Mouse (Mus musculus): ENCODE data around the gene Fam234b. TPM values are rescaled to one million over a fixed set of nuclear protein-coding genes. Genes with fewer than 3 reads are reported as not detected.

The Fam234b gene
- polyA plus RNA-seq, 1 experiment from 2014 or later = 31.7 TPM

DNA sequence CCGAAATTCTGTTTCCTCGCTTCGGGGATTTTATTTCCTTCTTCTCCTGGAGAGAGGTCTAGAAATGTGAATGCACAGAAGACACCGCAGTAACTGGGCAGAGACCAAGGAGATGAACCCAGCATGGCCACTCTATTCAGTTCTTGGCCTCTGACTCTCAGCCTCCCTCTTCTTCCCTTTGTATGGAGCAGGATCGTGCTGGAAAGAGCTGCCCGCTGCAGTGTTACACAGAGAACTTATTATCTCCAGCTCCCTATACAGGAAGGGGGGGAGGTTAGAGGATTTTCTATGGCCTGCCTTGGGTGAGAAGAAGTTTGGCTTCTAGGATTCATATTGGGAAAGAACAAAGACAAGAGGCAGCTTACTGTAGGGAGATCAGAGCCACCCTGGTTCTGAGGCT is 7.7 kb upstream of the Fam234b start:
- Histone ChIP-seq H3K4me1 (ENCODE audit: control insufficient read depth, low read depth, low read length) (peaks cover 16% of the 10 kb centered on the region), H3K27me3 (ENCODE audit: control insufficient read depth, insufficient read depth, low read depth, low read length) (no peaks in the 10 kb centered on the region), H3K9ac (ENCODE audit: low read depth, low read length) (no peak overlapping the region), H3K9me3 (replicated peaks; ENCODE audit: control insufficient read depth, low read length) (no peaks in the 10 kb centered on the region), H3K4me3 (ENCODE audit: low read depth, low read length) (no peak overlapping the region), H3K4me2 (ENCODE audit: low read depth, low read length) (no peak overlapping the region), H3K36me3 (ENCODE audit: control insufficient read depth, insufficient read depth) (peaks cover 17% of the 10 kb centered on the region; the same call in 1 of the 2 replicates), H3K27ac (ENCODE audit: low read length) (no peak overlapping the region)
- 74% methylated on average over 6 of the region's 6 CpGs for WGBS (ENCODE audit: insufficient replicate concordance)
- ATAC-seq (ENCODE audit: low read depth) = no peak

DNA sequence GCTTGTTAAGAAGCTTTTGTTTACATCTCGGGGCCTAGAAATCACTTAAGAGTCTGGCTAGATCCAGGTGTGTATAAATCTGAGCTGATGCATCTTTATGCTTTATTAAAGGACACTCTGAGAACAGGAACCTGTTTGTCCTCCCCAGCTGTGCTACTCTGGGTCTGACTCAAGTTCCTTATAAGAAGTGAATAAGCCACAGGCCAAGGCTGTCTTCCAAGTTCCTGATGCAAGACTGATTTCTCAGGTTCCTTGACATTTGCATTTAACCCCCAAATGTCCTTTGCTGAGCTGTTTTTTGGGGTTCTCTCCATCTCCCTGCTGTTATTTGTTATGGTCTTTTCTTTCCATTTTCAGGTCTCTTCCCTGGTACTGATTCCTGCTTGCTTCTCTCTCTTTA is 5.9 kb upstream of the Fam234b start:
- Histone ChIP-seq H3K4me3 (ENCODE audit: low read depth, low read length) (no peak overlapping the region), H3K27me3 (ENCODE audit: control insufficient read depth, insufficient read depth, low read depth, low read length) (no peaks in the 10 kb centered on the region), H3K4me2 (ENCODE audit: low read depth, low read length) (no peak overlapping the region), H3K36me3 (ENCODE audit: control insufficient read depth, insufficient read depth) (peaks cover 17% of the 10 kb centered on the region; the same call in 1 of the 2 replicates), H3K9ac (ENCODE audit: low read depth, low read length) (no peak overlapping the region), H3K27ac (ENCODE audit: low read length) (no peak overlapping the region), H3K9me3 (replicated peaks; ENCODE audit: control insufficient read depth, low read length) (no peaks in the 10 kb centered on the region), H3K4me1 (ENCODE audit: control insufficient read depth, low read depth, low read length) (peaks cover 24% of the 10 kb centered on the region)
- no peak for ATAC-seq (ENCODE audit: low read depth)
- 90% methylated on average over 1 of the region's 1 CpGs for WGBS (ENCODE audit: insufficient replicate concordance)

DNA sequence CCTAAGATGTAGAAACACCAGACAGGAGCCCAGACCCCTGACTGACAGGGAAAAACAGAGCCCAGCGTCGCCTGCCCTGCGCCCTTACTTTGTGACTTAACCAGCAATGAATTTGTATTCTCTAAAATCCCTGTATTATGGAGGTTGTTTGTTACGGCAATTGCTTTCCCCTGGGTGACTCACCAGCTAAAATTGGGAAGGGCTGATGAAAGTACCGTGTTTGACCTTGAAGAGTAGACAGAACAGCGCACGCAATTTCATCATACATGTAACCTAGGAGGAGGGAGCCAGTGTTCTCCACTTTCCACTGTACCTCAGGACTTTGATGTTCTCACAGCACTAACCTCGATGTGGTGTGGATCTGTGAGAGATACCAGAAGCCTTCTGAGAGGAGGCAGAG is 4.8 kb upstream of the Fam234b start:
- Histone ChIP-seq H3K9me3 (replicated peaks; ENCODE audit: control insufficient read depth, low read length) (no peaks in the 10 kb centered on the region), H3K4me2 (ENCODE audit: low read depth, low read length) (no peak overlapping the region), H3K9ac (ENCODE audit: low read depth, low read length) (no peak overlapping the region), H3K27ac (ENCODE audit: low read length) (no peak overlapping the region), H3K27me3 (ENCODE audit: control insufficient read depth, insufficient read depth, low read depth, low read length) (no peaks in the 10 kb centered on the region), H3K36me3 (ENCODE audit: control insufficient read depth, insufficient read depth) (peaks cover 17% of the 10 kb centered on the region; the same call in 1 of the 2 replicates), H3K4me1 (ENCODE audit: control insufficient read depth, low read depth, low read length) (peaks cover 24% of the 10 kb centered on the region), H3K4me3 (ENCODE audit: low read depth, low read length) (no peak overlapping the region)
- 85% methylated on average over 8 of the region's 8 CpGs for WGBS (ENCODE audit: insufficient replicate concordance)
- no peak for ATAC-seq (ENCODE audit: low read depth)

DNA sequence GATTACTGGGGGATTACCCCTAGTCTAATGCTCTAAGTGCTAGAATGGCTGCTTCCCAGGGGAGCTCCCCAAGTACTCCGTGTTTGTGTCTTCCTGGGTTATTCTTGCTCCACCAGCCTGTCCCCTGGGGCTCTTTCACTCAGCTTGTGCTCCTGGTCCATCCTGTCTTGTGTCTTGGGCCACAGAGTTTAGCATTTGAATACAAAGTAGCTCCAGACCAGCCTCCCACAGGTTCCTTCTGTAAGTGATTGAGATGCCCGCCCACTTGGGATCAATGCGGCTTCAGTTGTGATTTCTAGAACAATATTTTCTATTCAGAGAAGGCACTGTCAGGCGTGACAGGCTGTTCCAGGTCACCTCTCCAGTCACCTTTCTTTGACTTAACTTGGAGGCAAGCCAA is 4.0 kb upstream of the Fam234b start:
- H3K9ac ChIP-seq (ENCODE audit: low read depth, low read length) = no peak overlapping the region
- WGBS (ENCODE audit: insufficient replicate concordance) = 69% methylated on average over 4 of the region's 4 CpGs
- H3K27ac ChIP-seq (ENCODE audit: low read length) = no peak overlapping the region
- H3K4me2 ChIP-seq (ENCODE audit: low read depth, low read length) = no peak overlapping the region
- ATAC-seq (ENCODE audit: low read depth) = no peak
- H3K36me3 ChIP-seq (ENCODE audit: control insufficient read depth, insufficient read depth) = peaks cover 17% of the 10 kb centered on the region; the same call in 1 of the 2 replicates
- H3K9me3 ChIP-seq (replicated peaks; ENCODE audit: control insufficient read depth, low read length) = no peaks in the 10 kb centered on the region
- no peak overlapping the region for H3K4me3 ChIP-seq (ENCODE audit: low read depth, low read length)
- H3K4me1 ChIP-seq (ENCODE audit: control insufficient read depth, low read depth, low read length) = peaks cover 24% of the 10 kb centered on the region
- H3K27me3 ChIP-seq (ENCODE audit: control insufficient read depth, insufficient read depth, low read depth, low read length) = no peaks in the 10 kb centered on the region

DNA sequence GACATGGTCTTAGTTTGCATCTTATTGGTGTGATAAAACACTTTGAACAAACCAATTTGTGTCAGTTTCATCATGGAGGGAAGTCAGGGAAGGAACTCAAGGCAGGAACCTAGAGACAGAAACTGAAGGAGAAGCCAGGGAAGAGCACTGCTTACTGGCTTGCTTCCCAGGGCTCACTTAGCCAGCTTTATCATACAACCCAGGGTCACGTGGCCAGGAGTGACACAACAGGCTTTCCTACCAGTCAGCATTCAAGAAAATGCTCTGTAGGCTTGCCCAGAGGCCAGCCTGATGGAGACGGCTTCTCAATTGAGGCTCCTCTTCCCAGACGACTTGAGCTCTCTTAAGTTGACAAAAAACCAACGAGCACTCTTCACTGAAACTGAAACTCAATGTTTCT is 2.9 kb upstream of the Fam234b start:
- Histone ChIP-seq H3K9ac (ENCODE audit: low read depth, low read length) (peak overlapping the region; percentile 0), H3K4me3 (ENCODE audit: low read depth, low read length) (peak overlapping the region; percentile 94), H3K9me3 (replicated peaks; ENCODE audit: control insufficient read depth, low read length) (no peaks in the 10 kb centered on the region), H3K4me1 (ENCODE audit: control insufficient read depth, low read depth, low read length) (peaks cover 29% of the 10 kb centered on the region), H3K27me3 (ENCODE audit: control insufficient read depth, insufficient read depth, low read depth, low read length) (no peaks in the 10 kb centered on the region), H3K27ac (ENCODE audit: low read length) (peak overlapping the region; percentile 73), H3K4me2 (ENCODE audit: low read depth, low read length) (peak overlapping the region; percentile 78), H3K36me3 (ENCODE audit: control insufficient read depth, insufficient read depth) (peaks cover 17% of the 10 kb centered on the region; the same call in 1 of the 2 replicates)
- ATAC-seq (ENCODE audit: low read depth) = peak; percentile 32
- 60% methylated on average over 4 of the region's 4 CpGs for WGBS (ENCODE audit: insufficient replicate concordance)

DNA sequence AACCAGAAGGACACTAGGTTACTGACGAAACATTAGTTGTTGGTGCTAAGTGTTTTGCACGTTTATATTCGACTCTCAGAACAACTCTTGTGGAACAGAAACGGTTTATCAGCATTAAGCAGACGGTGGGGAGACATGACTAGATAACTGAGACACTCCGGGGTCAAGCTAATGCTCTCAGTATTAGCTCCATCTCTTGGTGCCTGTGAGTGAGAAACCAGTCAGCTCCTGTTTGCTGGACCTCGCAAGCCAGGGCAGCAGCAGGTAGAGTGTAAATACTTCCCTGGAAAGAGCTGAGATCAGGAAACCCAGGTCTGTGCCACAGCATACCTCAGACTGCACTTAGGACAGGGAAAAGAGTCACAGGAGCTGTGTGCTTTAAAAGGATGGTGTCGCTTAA is 1.1 kb upstream of the Fam234b start:
- peak overlapping the region; percentile 97 for H3K9ac ChIP-seq (ENCODE audit: low read depth, low read length)

DNA sequence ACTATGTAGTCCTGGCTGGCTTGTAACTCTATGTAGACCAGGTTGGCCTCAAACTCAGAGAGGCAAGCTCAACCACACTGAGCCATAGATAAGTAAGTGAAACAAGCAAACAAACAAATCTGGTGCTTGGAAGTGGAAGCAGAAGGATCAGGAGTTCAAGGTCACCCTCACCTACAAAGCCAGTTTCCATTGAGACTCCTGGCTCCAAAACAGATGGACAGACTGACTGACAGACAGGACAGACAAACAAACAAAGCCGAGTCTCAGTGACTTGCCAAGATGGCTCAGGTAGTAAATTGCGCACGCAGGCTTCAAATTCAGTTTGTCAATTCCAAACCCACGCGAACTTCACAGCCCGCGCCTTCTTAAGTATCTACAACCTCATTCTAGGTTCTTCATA is 331 bp upstream of the Fam234b start:
- H3K9ac ChIP-seq (ENCODE audit: low read depth, low read length) = peak overlapping the region; percentile 97
- peak overlapping the region; percentile 94 for H3K4me3 ChIP-seq (ENCODE audit: low read depth, low read length)
- H3K27me3 ChIP-seq (ENCODE audit: control insufficient read depth, insufficient read depth, low read depth, low read length) = no peaks in the 10 kb centered on the region
- H3K9me3 ChIP-seq (replicated peaks; ENCODE audit: control insufficient read depth, low read length) = no peaks in the 10 kb centered on the region
- H3K27ac ChIP-seq (ENCODE audit: low read length) = peak overlapping the region; percentile 99
- WGBS (ENCODE audit: insufficient replicate concordance) = 10% methylated on average over 7 of the region's 7 CpGs
- H3K4me2 ChIP-seq (ENCODE audit: low read depth, low read length) = peak overlapping the region; percentile 78
- peaks cover 17% of the 10 kb centered on the region; the same call in 1 of the 2 replicates for H3K36me3 ChIP-seq (ENCODE audit: control insufficient read depth, insufficient read depth)
- peaks cover 40% of the 10 kb centered on the region for H3K4me1 ChIP-seq (ENCODE audit: control insufficient read depth, low read depth, low read length)
- ATAC-seq (ENCODE audit: low read depth) = peak; percentile 4; the same call in 1 of the 2 replicates

More for the DNA sequence above, 1.1 kb upstream of the Fam234b start:
- Histone ChIP-seq H3K27ac (ENCODE audit: low read length) (peak overlapping the region; percentile 99), H3K4me1 (ENCODE audit: control insufficient read depth, low read depth, low read length) (peaks cover 40% of the 10 kb centered on the region), H3K4me3 (ENCODE audit: low read depth, low read length) (peak overlapping the region; percentile 94), H3K36me3 (ENCODE audit: control insufficient read depth, insufficient read depth) (peaks cover 17% of the 10 kb centered on the region; the same call in 1 of the 2 replicates), H3K9me3 (replicated peaks; ENCODE audit: control insufficient read depth, low read length) (no peaks in the 10 kb centered on the region), H3K4me2 (ENCODE audit: low read depth, low read length) (peak overlapping the region; percentile 78), H3K27me3 (ENCODE audit: control insufficient read depth, insufficient read depth, low read depth, low read length) (no peaks in the 10 kb centered on the region)
- ATAC-seq (ENCODE audit: low read depth) = peak; percentile 79
- 19% methylated on average over 8 of the region's 8 CpGs for WGBS (ENCODE audit: insufficient replicate concordance)

DNA sequence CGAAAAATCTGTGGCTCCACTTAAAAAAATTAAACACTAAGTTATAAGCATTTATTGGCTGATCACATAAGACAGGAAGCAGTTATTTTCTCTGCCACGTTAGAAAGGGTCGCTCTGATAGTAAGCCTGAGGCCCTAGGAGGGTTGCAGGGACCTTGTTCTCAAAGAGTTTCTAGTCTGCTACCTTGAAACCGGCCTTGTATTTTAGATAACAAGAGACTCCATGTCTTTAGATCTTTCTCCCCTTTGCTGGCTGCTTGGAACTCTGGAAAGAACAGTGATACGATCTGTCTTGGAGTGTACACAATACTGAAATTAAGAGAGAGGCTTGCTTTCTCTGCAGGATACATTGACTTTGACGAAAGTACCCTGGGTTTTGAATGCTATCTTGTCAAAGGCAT is 949 bp downstream of the Fam234b start:
- H3K4me2 ChIP-seq (ENCODE audit: low read depth, low read length) = peak overlapping the region; percentile 78
- H3K36me3 ChIP-seq (ENCODE audit: control insufficient read depth, insufficient read depth) = peaks cover 7% of the 10 kb centered on the region; the same call in 1 of the 2 replicates
- no peaks in the 10 kb centered on the region for H3K27me3 ChIP-seq (ENCODE audit: control insufficient read depth, insufficient read depth, low read depth, low read length)
- H3K9ac ChIP-seq (ENCODE audit: low read depth, low read length) = peak overlapping the region; percentile 97
- peak overlapping the region; percentile 99 for H3K27ac ChIP-seq (ENCODE audit: low read length)
- peak overlapping the region; percentile 94 for H3K4me3 ChIP-seq (ENCODE audit: low read depth, low read length)
- ATAC-seq (ENCODE audit: low read depth) = no peak
- no peaks in the 10 kb centered on the region for H3K9me3 ChIP-seq (replicated peaks; ENCODE audit: control insufficient read depth, low read length)
- 20% methylated on average over 6 of the region's 6 CpGs for WGBS (ENCODE audit: insufficient replicate concordance)
- H3K4me1 ChIP-seq (ENCODE audit: control insufficient read depth, low read depth, low read length) = peaks cover 38% of the 10 kb centered on the region

DNA sequence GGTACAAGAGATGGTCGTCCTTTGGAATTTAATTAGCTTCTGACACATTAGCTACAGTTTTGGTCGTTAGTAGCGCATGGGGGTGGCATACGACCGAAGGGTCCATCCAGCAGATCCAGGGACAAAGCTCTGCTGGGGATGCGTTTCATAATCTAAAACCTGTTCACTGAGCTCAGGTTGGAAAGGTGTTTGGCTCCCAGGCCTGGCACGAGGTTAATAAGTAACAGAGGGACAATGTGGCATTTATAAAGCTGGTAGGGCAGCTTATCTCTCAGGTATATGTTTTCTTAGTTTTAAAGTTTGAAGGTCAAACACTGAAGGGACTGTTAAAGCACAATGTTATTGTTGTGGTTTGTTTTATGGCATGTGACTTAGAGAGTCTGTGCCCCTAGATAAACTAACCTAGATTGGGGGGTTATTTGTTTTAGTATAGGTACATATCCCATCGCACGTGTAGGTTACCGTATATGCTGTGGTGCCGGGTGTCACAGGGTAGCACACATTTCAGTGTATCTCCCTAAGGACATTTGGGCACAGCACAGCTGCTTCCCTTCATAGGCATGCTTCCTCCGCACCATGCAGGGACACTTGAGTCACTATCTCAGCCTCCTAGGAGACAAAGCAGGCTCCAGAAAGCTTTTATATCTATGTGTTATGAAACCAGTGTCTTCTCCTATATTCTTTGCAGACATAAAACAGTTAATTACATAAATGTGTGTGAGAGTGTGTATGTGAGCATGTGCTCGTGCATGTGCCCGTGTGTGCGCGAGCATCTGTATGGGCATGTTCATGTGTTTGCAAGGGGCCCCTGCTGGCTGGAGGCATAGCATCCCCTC is 2.6 kb downstream of the Fam234b start:
- Histone ChIP-seq H3K4me3 (ENCODE audit: low read depth, low read length) (peak overlapping the region; percentile 94), H3K9ac (ENCODE audit: low read depth, low read length) (peak overlapping the region; percentile 97)

More for the DNA sequence above, 2.6 kb downstream of the Fam234b start:
- H3K36me3 ChIP-seq (ENCODE audit: control insufficient read depth, insufficient read depth) = no peaks in the 10 kb centered on the region
- WGBS (ENCODE audit: insufficient replicate concordance) = 70% methylated on average over 16 of the region's 16 CpGs
- H3K4me1 ChIP-seq (ENCODE audit: control insufficient read depth, low read depth, low read length) = peaks cover 40% of the 10 kb centered on the region
- H3K4me2 ChIP-seq (ENCODE audit: low read depth, low read length) = peak overlapping the region; percentile 78
- H3K27me3 ChIP-seq (ENCODE audit: control insufficient read depth, insufficient read depth, low read depth, low read length) = no peaks in the 10 kb centered on the region
- no peaks in the 10 kb centered on the region for H3K9me3 ChIP-seq (replicated peaks; ENCODE audit: control insufficient read depth, low read length)
- no peak for ATAC-seq (ENCODE audit: low read depth)
- peak overlapping the region; percentile 99 for H3K27ac ChIP-seq (ENCODE audit: low read length)

All from liver, embryonic 16.5 days (tissue).